Mouse (Mus musculus) E14TG2a.4 (cell line): ENCODE results near the gene Nfya.

Source experiments
- H3K27me3 ChIP-seq: 2 replicates; pipeline ENCODE4 v1.6.1; 2014; ENCODE audit warnings: low read length, control low read depth; ENCODE audit not compliant: insufficient read depth
- H3K36me3 ChIP-seq: 2 replicates; pipeline ENCODE4 v1.6.1; 2014; ENCODE audit warnings: low read length, control low read depth; ENCODE audit not compliant: insufficient read depth
- H3K4me1 ChIP-seq: replicated peaks from 2 replicates; pipeline ENCODE4 v1.6.1; 2014; ENCODE audit warnings: low read depth, low read length, control low read depth
- H3K4me3 ChIP-seq: replicated peaks from 2 replicates; pipeline ENCODE4 v1.5.1; 2014; ENCODE audit warnings: mild to moderate bottlenecking, low read length
- H3K9me3 ChIP-seq: 2 replicates; pipeline ENCODE4 v1.6.1; 2014; ENCODE audit warnings: low read length, control low read depth
- CTCF ChIP-seq: conservative IDR thresholded peaks from 2 replicates; pipeline ENCODE4 v1.5.1; 2014; ENCODE audit warnings: low read length
- NANOG ChIP-seq: IDR thresholded peaks from 2 replicates; pipeline ENCODE4 v1.6.1; 2014; ENCODE audit warnings: borderline replicate concordance, low read length, mixed read lengths
- POU5F1 ChIP-seq: IDR thresholded peaks from 2 replicates; pipeline ENCODE4 v1.6.1; 2014; ENCODE audit warnings: low read length, borderline replicate concordance

Nfya gene

DNA sequence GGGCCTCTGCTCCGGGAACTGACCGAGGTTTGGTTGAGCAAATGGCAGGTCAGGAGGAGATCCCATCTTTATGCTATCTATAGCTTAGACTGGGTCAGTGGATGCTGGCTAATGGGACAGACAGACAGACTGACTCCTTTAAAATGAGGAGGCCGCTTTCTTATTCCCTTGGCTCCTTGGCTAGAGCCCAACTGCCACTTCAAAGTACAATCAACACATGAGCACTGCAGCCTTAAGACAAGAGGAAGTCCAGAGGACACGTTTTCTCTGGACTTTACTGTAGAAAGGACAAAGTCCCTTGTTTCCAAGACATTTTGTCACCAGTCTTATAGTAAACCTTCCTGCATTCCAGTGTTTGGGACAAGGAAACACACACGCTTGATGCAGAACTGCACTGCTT, 18.3 kb downstream of the Nfya start:
- H3K27me3 ChIP-seq = no peaks in the 10 kb centered on the region
- peaks cover 99% of the 10 kb centered on the region for H3K36me3 ChIP-seq
- no peak overlapping the region for H3K4me3 ChIP-seq
- H3K9me3 ChIP-seq = no peaks in the 10 kb centered on the region
- peaks cover 37% of the 10 kb centered on the region for H3K4me1 ChIP-seq
- TF ChIP-seq CTCF (no peak), POU5F1 (no peak), NANOG (no peak)

DNA sequence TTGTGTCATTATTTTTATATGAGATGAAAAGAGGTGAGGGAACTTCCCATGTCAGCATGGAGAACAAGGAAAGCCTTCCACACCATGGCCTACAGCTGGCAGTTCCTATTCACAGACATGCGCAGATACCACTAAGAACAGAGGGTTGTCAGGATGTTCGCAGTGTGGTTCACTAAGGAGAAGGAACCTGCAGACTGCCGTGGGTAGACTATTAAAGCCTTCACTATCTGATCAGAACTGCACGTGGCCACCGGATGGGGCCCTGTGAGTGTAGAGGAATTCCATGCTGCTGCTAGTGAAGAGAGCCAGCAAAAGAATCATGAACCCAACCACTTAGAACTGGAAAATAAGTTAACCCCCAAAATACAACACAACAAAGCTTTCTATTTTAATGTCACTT, 20.3 kb downstream of the Nfya start:
- Histone ChIP-seq H3K9me3 (no peaks in the 10 kb centered on the region), H3K4me1 (peaks cover 31% of the 10 kb centered on the region), H3K27me3 (no peaks in the 10 kb centered on the region), H3K4me3 (no peak overlapping the region), H3K36me3 (peaks cover 84% of the 10 kb centered on the region)
- no peak for TF ChIP-seq POU5F1
- TF ChIP-seq NANOG = no peak
- TF ChIP-seq CTCF = no peak

DNA sequence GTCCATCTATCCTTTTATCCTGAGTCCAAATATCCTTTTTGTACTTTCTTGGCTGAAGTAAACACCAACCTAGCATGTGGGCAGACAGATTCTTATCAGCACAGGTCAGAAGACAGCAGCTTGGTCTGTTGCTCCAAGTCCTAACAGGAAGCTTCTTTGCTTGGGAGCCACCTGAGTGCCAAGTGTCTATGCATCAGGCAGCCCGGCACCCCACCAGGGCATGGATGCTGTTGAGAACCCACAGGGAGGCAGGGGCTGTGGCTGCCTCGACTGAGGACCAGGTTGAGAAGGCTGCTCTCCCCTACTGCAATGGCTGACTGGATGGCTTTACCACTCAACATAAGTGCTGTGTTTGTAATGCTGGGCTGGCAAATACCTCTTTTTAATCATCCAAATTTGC, 21.0 kb downstream of the Nfya start:
- Histone ChIP-seq H3K27me3 (no peaks in the 10 kb centered on the region), H3K9me3 (no peaks in the 10 kb centered on the region), H3K4me3 (no peak overlapping the region), H3K4me1 (peaks cover 28% of the 10 kb centered on the region), H3K36me3 (peaks cover 76% of the 10 kb centered on the region)
- TF ChIP-seq CTCF (no peak), POU5F1 (no peak), NANOG (no peak)

DNA sequence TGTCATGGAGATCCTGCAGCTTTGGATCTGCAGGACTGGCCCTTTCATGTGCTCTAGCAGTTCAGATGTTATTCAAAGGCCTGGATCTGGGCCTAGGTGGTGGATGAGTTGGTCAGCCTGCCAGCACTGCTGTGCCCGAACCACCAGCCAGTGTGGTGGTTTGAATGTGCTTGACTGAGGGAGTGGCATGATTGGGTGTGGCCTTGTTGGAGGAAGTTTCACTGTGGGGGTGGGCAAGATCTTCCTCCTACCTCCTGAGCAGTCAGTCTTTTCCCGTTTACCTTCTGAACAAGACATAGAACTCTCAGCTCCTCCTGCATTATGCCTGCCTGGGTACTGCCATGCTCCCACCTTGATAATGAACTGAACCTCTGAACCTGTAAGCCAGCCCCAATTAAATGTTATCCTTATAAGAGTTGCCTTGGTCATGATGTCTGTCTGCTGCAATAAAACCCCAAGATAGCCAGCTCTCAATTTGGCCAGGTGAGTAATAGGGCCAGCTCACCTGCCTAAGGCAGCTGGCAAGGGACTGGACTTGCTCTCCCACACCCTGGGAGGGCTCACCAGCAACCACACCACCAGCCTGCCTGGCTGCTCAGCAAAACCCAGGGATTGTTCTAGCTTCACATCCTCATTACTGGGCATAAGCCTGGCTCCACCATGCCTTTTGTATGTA, 23.8 kb downstream of the Nfya start:
- H3K4me1 ChIP-seq = peaks cover 15% of the 10 kb centered on the region
- no peak for TF ChIP-seq CTCF
- no peak for TF ChIP-seq NANOG
- TF ChIP-seq POU5F1 = no peak
- H3K27me3 ChIP-seq = no peaks in the 10 kb centered on the region
- H3K4me3 ChIP-seq = no peak overlapping the region
- H3K9me3 ChIP-seq = no peaks in the 10 kb centered on the region
- H3K36me3 ChIP-seq = peaks cover 49% of the 10 kb centered on the region

DNA sequence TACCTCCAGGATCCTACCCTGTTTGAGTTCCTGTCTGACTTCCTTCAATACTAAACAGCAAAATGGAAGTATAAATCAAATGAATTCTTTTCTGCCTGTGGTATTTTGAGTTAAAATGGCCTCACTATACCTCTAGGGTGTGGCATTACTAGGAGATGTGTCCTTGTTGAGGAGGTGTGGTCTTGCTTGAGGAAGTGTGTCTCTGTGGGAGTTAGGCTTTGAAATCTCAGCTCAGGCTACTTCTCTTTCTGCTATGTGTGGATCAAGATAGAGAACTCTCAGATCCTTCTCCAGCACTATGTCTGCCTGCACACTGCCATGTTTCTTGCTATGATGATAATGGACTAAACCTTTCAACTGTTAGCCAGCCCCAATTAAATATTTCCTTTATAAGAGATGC, 30.7 kb downstream of the Nfya start:
- peaks cover 10% of the 10 kb centered on the region for H3K4me1 ChIP-seq
- no peaks in the 10 kb centered on the region for H3K36me3 ChIP-seq
- peaks cover 6% of the 10 kb centered on the region; the same call in 1 of the 2 replicates for H3K9me3 ChIP-seq
- TF ChIP-seq NANOG (no peak), CTCF (no peak), POU5F1 (no peak)
- no peak overlapping the region for H3K4me3 ChIP-seq
- no peaks in the 10 kb centered on the region for H3K27me3 ChIP-seq

DNA sequence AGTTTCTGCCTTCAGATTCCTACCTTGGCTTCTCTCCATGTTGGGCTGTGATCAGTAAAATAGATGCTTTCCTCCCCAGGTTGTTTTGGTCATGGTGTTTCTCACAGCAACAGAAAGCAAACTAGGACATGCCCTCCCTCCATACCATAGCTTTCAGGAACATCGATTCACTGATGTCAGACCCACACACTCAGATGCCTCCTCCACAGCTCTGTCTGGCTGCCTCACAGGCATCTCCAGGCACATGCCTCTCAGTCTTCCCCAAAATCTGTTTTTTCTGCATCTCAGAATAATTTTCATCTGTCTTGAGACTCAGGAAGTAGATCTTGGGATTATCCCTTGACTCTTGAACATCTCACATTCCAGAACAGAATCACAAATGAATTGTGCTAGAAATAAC, 33.6 kb downstream of the Nfya start:
- TF ChIP-seq POU5F1 = no peak
- no peak for TF ChIP-seq CTCF
- TF ChIP-seq NANOG = no peak
- Histone ChIP-seq H3K9me3 (peaks cover 20% of the 10 kb centered on the region), H3K4me3 (no peak overlapping the region)

DNA sequence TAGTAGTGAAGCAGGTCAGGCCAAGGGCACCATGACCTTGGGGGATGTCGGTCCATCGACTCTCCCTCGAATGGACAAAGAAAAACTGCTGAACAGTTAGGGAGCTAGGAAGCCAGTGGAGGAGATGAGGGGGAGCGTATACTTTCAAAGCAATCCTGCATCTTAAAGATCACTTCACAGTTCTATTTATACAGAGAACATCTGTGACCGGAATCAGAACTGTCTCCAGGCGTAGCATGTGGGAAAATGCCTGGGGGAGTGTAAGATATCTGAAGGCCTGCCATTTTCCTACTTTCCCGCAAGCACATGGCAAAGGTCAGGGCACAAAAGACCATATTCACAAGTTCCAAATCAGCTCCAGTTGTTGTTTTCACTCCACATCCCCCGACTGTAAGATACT, 36.7 kb downstream of the Nfya start:
- no peaks in the 10 kb centered on the region for H3K27me3 ChIP-seq
- H3K4me1 ChIP-seq = no peaks in the 10 kb centered on the region; the same call in 1 of the 2 replicates
- TF ChIP-seq NANOG = no peak
- no peak for TF ChIP-seq POU5F1
- TF ChIP-seq CTCF = no peak
- no peak overlapping the region for H3K4me3 ChIP-seq
- peaks cover 21% of the 10 kb centered on the region for H3K9me3 ChIP-seq
- no peaks in the 10 kb centered on the region for H3K36me3 ChIP-seq

More for the DNA sequence above, 33.6 kb downstream of the Nfya start:
- Histone ChIP-seq H3K36me3 (no peaks in the 10 kb centered on the region), H3K27me3 (no peaks in the 10 kb centered on the region), H3K4me1 (peaks cover 10% of the 10 kb centered on the region)

DNA sequence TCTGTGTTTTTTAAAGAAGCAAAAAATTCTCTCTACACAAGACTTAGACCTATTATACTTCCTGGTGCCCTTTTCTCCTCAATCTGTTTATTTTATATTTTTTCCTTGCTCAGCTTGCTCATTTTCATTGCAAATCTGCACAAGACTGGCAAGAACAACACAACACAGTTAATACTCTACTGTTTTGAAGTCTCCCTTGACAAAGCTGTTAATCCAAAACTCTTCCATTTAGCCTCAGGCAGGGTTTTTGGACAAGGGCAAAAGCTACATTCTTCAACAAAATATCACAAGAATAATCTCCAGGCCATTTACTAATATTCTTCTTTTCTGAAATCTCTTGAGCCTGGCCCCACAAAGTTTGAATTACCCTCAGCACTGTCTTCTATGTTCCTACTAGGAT, 38.1 kb downstream of the Nfya start:
- no peaks in the 10 kb centered on the region for H3K36me3 ChIP-seq
- H3K4me1 ChIP-seq = no peaks in the 10 kb centered on the region
- peaks cover 25% of the 10 kb centered on the region for H3K9me3 ChIP-seq
- H3K27me3 ChIP-seq = no peaks in the 10 kb centered on the region
- TF ChIP-seq POU5F1 = no peak
- no peak for TF ChIP-seq CTCF
- H3K4me3 ChIP-seq = no peak overlapping the region

DNA sequence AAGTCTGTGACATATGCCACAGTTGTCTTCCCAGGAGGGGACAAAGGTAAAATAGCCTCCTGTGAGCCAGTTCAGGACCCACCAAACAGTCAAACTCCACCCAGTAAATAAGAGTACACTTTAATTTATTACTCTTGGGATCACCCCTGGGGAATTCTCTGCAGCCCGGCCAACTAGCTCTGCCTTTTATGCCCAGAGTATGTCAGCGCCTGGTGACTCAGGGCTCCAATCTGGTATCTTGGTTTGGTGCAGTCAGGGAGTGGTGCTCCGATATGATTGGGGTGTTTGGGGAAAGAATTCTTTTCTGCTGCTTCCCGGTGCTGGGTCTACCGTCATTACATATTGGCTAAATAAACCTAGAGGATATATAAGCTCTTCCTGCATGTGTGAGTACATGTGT, 42.9 kb downstream of the Nfya start:
- Histone ChIP-seq H3K36me3 (no peaks in the 10 kb centered on the region), H3K4me1 (peaks cover 13% of the 10 kb centered on the region), H3K27me3 (peaks cover 22% of the 10 kb centered on the region), H3K9me3 (peaks cover 5% of the 10 kb centered on the region; the same call in 1 of the 2 replicates), H3K4me3 (no peak overlapping the region)
- TF ChIP-seq NANOG (no peak), POU5F1 (no peak), CTCF (no peak)
